Mouse (Mus musculus) heart, adult 2 months (tissue): ENCODE results near the gene Nwd1.

ENCODE experiments used
- CTCF ChIP-seq: fragments of 200-600 bp; IDR thresholded peaks from 2 replicates; pipeline ENCODE4 v1.8.1; 2022; ENCODE audit warnings: antibody characterized with exemption, mild to moderate bottlenecking, moderate library complexity
- EP300 ChIP-seq: fragments of 200-500 bp; IDR thresholded peaks from 2 replicates; pipeline ENCODE4 v1.6.1; 2011; ENCODE audit warnings: low read depth, low read length, control low read depth; ENCODE audit not compliant: insufficient read depth
- POLR2A ChIP-seq: fragments of 200-500 bp; IDR thresholded peaks from 2 replicates; pipeline ENCODE4 v1.6.1; 2011; ENCODE audit warnings: mild to moderate bottlenecking, low read depth, low read length, control low read depth; ENCODE audit not compliant: insufficient read depth

DNA sequence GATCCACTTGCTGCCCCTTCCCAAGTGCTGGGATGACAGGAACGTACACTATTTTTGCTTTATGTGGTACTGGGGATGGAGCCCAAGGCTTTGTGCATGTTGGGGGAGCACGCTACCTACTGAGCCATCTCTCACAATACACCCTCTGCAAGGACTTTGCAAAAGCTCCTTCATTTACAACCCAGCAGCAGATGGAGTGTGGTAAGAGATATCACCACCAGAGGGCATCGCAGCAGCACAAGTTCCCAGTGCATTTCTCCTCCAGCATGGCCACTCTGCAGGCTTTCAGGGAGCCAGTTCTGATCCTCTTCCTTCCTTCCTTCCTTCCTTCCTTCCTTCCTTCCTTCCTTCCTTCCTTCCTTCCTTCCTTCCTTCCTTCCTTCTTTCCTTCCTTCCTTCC, 33.6 kb downstream of the Nwd1 start:
- no peak for TF ChIP-seq EP300
- TF ChIP-seq CTCF, result peak; percentile 73
- no peak for TF ChIP-seq POLR2A
